Mouse (Mus musculus): ENCODE measurements around the gene Lrp1. TPM values are rescaled to one million over a fixed set of nuclear protein-coding genes. Genes with fewer than 3 reads are reported as not detected.

The Lrp1 gene
- total and polyA plus RNA-seq, 3 experiments: 3.1 to 51.2 (median 11.8) TPM

GRCm38 (mm10) chr10:127572281-127572680, 48.7 kb downstream of the Lrp1 start:
- TF ChIP-seq ETS1 (conservative IDR thresholded peaks at IDR 0.05; ENCODE audit: low read depth, low read length) (no peak), MAFK (IDR thresholded peaks at IDR 0.05; ENCODE audit: insufficient replicate concordance, low read length) (no peak), NRF1 (IDR thresholded peaks at IDR 0.05; ENCODE audit: low read depth, low read length) (no peak), GABPA (IDR thresholded peaks at IDR 0.05; ENCODE audit: insufficient replicate concordance, low read depth, low read length) (no peak), RCOR1 (conservative IDR thresholded peaks at IDR 0.05; ENCODE audit: low read depth, low read length) (no peak), CHD1 (IDR thresholded peaks at IDR 0.05; ENCODE audit: low read depth, low read length) (no peak), TCF12 (IDR thresholded peaks at IDR 0.05; ENCODE audit: low read depth, low read length) (no peak), UBTF (IDR thresholded peaks at IDR 0.05; ENCODE audit: low read depth, low read length) (no peak), MXI1 (IDR thresholded peaks at IDR 0.05; ENCODE audit: low read depth, low read length) (no peak), BHLHE40 (IDR thresholded peaks at IDR 0.05; ENCODE audit: low read depth, low read length) (no peak), JUN (IDR thresholded peaks at IDR 0.05; ENCODE audit: insufficient read depth, low read depth, low read length) (no peak), EP300 (IDR thresholded peaks at IDR 0.05; ENCODE audit: low read length) (no peak), TBP (conservative IDR thresholded peaks at IDR 0.05; ENCODE audit: low read depth, low read length) (no peak)
- DNase-seq (ENCODE audit: extremely low read depth): no peak
- in situ Hi-C loops (cut with MboI; ENCODE audit: low pct_ligation_motif_present, low pct_unique_long_range_greater_than_20kb, low sequenced_read_pairs) (no loop called here), dilution Hi-C loops (cut with MboI; ENCODE audit: extremely low pct_ligation_motif_present, extremely low pct_unique_long_range_greater_than_20kb, low sequenced_read_pairs) (no loop called here)
- Histone ChIP-seq H3K4me2 (ENCODE audit: insufficient read depth, low read depth, poor library complexity, severe bottlenecking) (no peak overlapping the region), H3K9ac (ENCODE audit: insufficient read depth, low read depth) (no peak overlapping the region), H3K79me2 (replicated peaks; ENCODE audit: control insufficient read depth, extremely low read depth, insufficient read depth, poor library complexity, severe bottlenecking) (no peaks in the 10 kb centered on the region), H3K9me3 (replicated peaks; ENCODE audit: low read length) (no peaks in the 10 kb centered on the region), H3K4me1 (ENCODE audit: control insufficient read depth in 1 of 2, insufficient read depth in 2 of 2) (peaks cover 0 to 9% of the 10 kb centered on the region in 2 experiments; a peak in 2 of 4 replicates), H3K27me3 (replicated peaks) (no peaks in the 10 kb centered on the region), H3K36me3 (replicated peaks in 1 of 2; ENCODE audit: control insufficient read depth in 1 of 2, insufficient read depth in 1 of 2, low read length in 1 of 2) (peaks cover 68 to 79% of the 10 kb centered on the region in 2 experiments), H3K4me3 (replicated peaks in 1 of 3; ENCODE audit: low read depth in 2 of 3, low read length in 2 of 3, poor library complexity in 1 of 3) (no peak overlapping the region), H3K27ac (ENCODE audit: insufficient read depth, low read depth) (no peak overlapping the region)

- no peaks in the 10 kb centered on the region for H3K9me3 ChIP-seq (replicated peaks; ENCODE audit: low read length)
- DNase-seq (ENCODE audit: extremely low read depth): no peak
- H3K4me2 ChIP-seq (ENCODE audit: insufficient read depth, low read depth, poor library complexity, severe bottlenecking): no peak overlapping the region
- peaks cover 74 to 80% of the 10 kb centered on the region in 2 experiments for H3K36me3 ChIP-seq (replicated peaks in 1 of 2; ENCODE audit: control insufficient read depth in 1 of 2, insufficient read depth in 1 of 2, low read length in 1 of 2)
- no peak overlapping the region for H3K27ac ChIP-seq (ENCODE audit: insufficient read depth, low read depth)
- no peaks in the 10 kb centered on the region for H3K27me3 ChIP-seq (replicated peaks)
- peaks cover 0 to 4% of the 10 kb centered on the region in 2 experiments; a peak in 2 of 4 replicates for H3K4me1 ChIP-seq (ENCODE audit: control insufficient read depth in 1 of 2, insufficient read depth in 2 of 2)
- TF ChIP-seq RAD21 (IDR thresholded peaks at IDR 0.05; ENCODE audit: low read depth, low read length): no peak
- TF ChIP-seq MAZ (IDR thresholded peaks at IDR 0.05; ENCODE audit: low read depth, low read length): no peak
- no peak for TF ChIP-seq TBP (conservative IDR thresholded peaks at IDR 0.05; ENCODE audit: low read depth, low read length)
- TF ChIP-seq ZMIZ1 (IDR thresholded peaks at IDR 0.05; ENCODE audit: low read depth, low read length): no peak
- TF ChIP-seq BHLHE40 (IDR thresholded peaks at IDR 0.05; ENCODE audit: low read depth, low read length): no peak
- TF ChIP-seq RCOR1 (conservative IDR thresholded peaks at IDR 0.05; ENCODE audit: low read depth, low read length): no peak
- no peak for TF ChIP-seq EP300 (IDR thresholded peaks at IDR 0.05; ENCODE audit: low read length)
- TF ChIP-seq ETS1 (conservative IDR thresholded peaks at IDR 0.05; ENCODE audit: low read depth, low read length): no peak
- TF ChIP-seq NELFE (IDR thresholded peaks at IDR 0.05; ENCODE audit: low read depth, low read length): no peak
- H3K4me3 ChIP-seq (replicated peaks in 1 of 3; ENCODE audit: low read depth in 2 of 3, low read length in 2 of 3, poor library complexity in 1 of 3): no peak overlapping the region
- dilution Hi-C loops (cut with MboI; ENCODE audit: extremely low pct_ligation_motif_present, extremely low pct_unique_long_range_greater_than_20kb, low sequenced_read_pairs): no loop called here
- no peak overlapping the region for H3K9ac ChIP-seq (ENCODE audit: insufficient read depth, low read depth)
- in situ Hi-C loops (cut with MboI; ENCODE audit: low pct_ligation_motif_present, low pct_unique_long_range_greater_than_20kb, low sequenced_read_pairs): no loop called here
- no peaks in the 10 kb centered on the region for H3K79me2 ChIP-seq (replicated peaks; ENCODE audit: control insufficient read depth, extremely low read depth, insufficient read depth, poor library complexity, severe bottlenecking)
Measured at GRCm38 (mm10) chr10:127570937-127571641, 49.9 kb downstream of the Lrp1 start.
